Mouse (Mus musculus) forebrain, embryonic 13.5 days (tissue): Measurements from ENCODE around the gene Rxfp2. TPM values are rescaled to one million over a fixed set of nuclear protein-coding genes. Genes with fewer than 3 reads are reported as not detected.

ENCODE experiments used
- ATAC-seq: fragments of 200-750 bp; cut with Nextera tagmentation; 2 replicates; pipeline ENCODE4 v1.8.0; 2017
- H3K27ac ChIP-seq: fragments of 300-500 bp; sonication (generic); 2 replicates; pipeline ENCODE4 v1.5.1; 2015; ENCODE audit warnings: inconsistent platforms, mild to moderate bottlenecking, moderate library complexity
- H3K27me3 ChIP-seq: fragments of 300-500 bp; sonication (generic); 2 replicates; pipeline ENCODE4 v1.6.1; 2015; ENCODE audit warnings: mild to moderate bottlenecking, inconsistent platforms
- H3K36me3 ChIP-seq: fragments of 300-500 bp; sonication (generic); 2 replicates; pipeline ENCODE4 v1.6.1; 2015; ENCODE audit warnings: mild to moderate bottlenecking, inconsistent platforms; ENCODE audit not compliant: poor library complexity, severe bottlenecking
- H3K4me1 ChIP-seq: fragments of 300-500 bp; sonication (generic); 2 replicates; pipeline ENCODE4 v1.6.1; 2015; ENCODE audit warnings: inconsistent platforms
- H3K4me2 ChIP-seq: fragments of 300-500 bp; sonication (generic); 2 replicates; pipeline ENCODE4 v1.6.1; 2015; ENCODE audit warnings: inconsistent platforms, mild to moderate bottlenecking, moderate library complexity
- H3K4me3 ChIP-seq: fragments of 300-500 bp; sonication (generic); 2 replicates; pipeline ENCODE4 v1.5.1; 2015; ENCODE audit warnings: mild to moderate bottlenecking, inconsistent platforms
- H3K9ac ChIP-seq: fragments of 300-500 bp; sonication (generic); 2 replicates; pipeline ENCODE4 v1.6.1; 2015; ENCODE audit warnings: mild to moderate bottlenecking, inconsistent platforms
- H3K9me3 ChIP-seq: fragments of 300-500 bp; sonication (generic); replicated peaks from 2 replicates; pipeline ENCODE4 v1.6.1; 2016; ENCODE audit warnings: inconsistent platforms
- WGBS: fragments of 180-500 bp; shearing (Covaris S2); methylation state at CpG from one replicate; pipeline ENCODE4 v1.1.7; 2015; 5-methylcytosine and 5-hydroxymethylcytosine counted together
- polyA plus RNA-seq: library from polyadenylated mRNA; unstranded; fragments of >200 nt; fragmentation: Nextera tagmentation; extraction: Ambion mirVana; gene quantifications from 2 replicates; pipeline ENCODE4 v1.2.1, GENCODE M21; 2015

Gene Rxfp2
- 0.36 and 0.50 TPM in 2 replicates for polyA plus RNA-seq

- Histone ChIP-seq H3K36me3 (no peaks in the 10 kb centered on the region), H3K27ac (no peak within 1 kb of the TSS), H3K27me3 (no peaks in the 10 kb centered on the region; the same call in 1 of the 2 replicates), H3K4me1 (peaks cover 13% of the 10 kb centered on the region), H3K4me2 (no peak within 1 kb of the TSS), H3K4me3 (no peak within 1 kb of the TSS), H3K9me3 (no peaks in the 10 kb centered on the region), H3K9ac (no peak within 1 kb of the TSS)
- WGBS: 65% methylated on average over 19 of the region's 19 CpGs
- ATAC-seq: no peak
Observed at GRCm38 (mm10) chr5:150018656-150019055, at the start of gene Rxfp2. Gene Rxfp2, plus strand, starts transcription at chr5:150018675.

- H3K4me1 ChIP-seq: no peaks in the 10 kb centered on the region
- no peak overlapping the region for H3K27ac ChIP-seq
- H3K9me3 ChIP-seq: no peaks in the 10 kb centered on the region
- no peak overlapping the region for H3K9ac ChIP-seq
- WGBS: 85% methylated on average over 11 of the region's 11 CpGs
- no peak for ATAC-seq
- no peaks in the 10 kb centered on the region for H3K36me3 ChIP-seq
- H3K4me2 ChIP-seq: no peak overlapping the region
- H3K27me3 ChIP-seq: no peaks in the 10 kb centered on the region
- H3K4me3 ChIP-seq: no peak overlapping the region
Observed at GRCm38 (mm10) chr5:149970261-149970660, 48.2 kb upstream of the Rxfp2 start.

GRCm38 (mm10) chr5:149977027-149977426, 41.4 kb upstream of the Rxfp2 start:
- ATAC-seq: no peak
- no peak overlapping the region for H3K4me2 ChIP-seq
- no peaks in the 10 kb centered on the region for H3K36me3 ChIP-seq
- H3K4me1 ChIP-seq: no peaks in the 10 kb centered on the region
- H3K4me3 ChIP-seq: no peak overlapping the region
- no peaks in the 10 kb centered on the region for H3K9me3 ChIP-seq
- WGBS: 88% methylated on average over 2 of the region's 2 CpGs
- H3K9ac ChIP-seq: no peak overlapping the region
- no peaks in the 10 kb centered on the region for H3K27me3 ChIP-seq
- no peak overlapping the region for H3K27ac ChIP-seq

GRCm38 (mm10) chr5:149983621-149984020, 34.9 kb upstream of the Rxfp2 start:
- WGBS: 87% methylated on average over 4 of the region's 4 CpGs
- Histone ChIP-seq H3K9me3 (no peaks in the 10 kb centered on the region), H3K4me3 (no peak overlapping the region), H3K27ac (no peak overlapping the region), H3K27me3 (no peaks in the 10 kb centered on the region), H3K9ac (no peak overlapping the region), H3K36me3 (no peaks in the 10 kb centered on the region), H3K4me1 (no peaks in the 10 kb centered on the region), H3K4me2 (no peak overlapping the region)
- ATAC-seq: no peak

GRCm38 (mm10) chr5:149994578-149994977, 23.9 kb upstream of the Rxfp2 start:
- Histone ChIP-seq H3K27ac (no peak overlapping the region), H3K9me3 (peaks cover 5% of the 10 kb centered on the region; the same call in 1 of the 2 replicates), H3K9ac (no peak overlapping the region)

GRCm38 (mm10) chr5:149996614-149997013, 21.9 kb upstream of the Rxfp2 start:
- Histone ChIP-seq H3K9ac (no peak overlapping the region), H3K4me1 (no peaks in the 10 kb centered on the region), H3K27me3 (no peaks in the 10 kb centered on the region), H3K4me2 (no peak overlapping the region), H3K9me3 (peaks cover 5% of the 10 kb centered on the region; the same call in 1 of the 2 replicates), H3K4me3 (no peak overlapping the region), H3K27ac (no peak overlapping the region), H3K36me3 (no peaks in the 10 kb centered on the region)
- 92% methylated on average over 4 of the region's 4 CpGs for WGBS
- ATAC-seq: no peak

More at GRCm38 (mm10) chr5:149994578-149994977, 23.9 kb upstream of the Rxfp2 start:
- Histone ChIP-seq H3K4me2 (no peak overlapping the region), H3K4me1 (no peaks in the 10 kb centered on the region), H3K36me3 (no peaks in the 10 kb centered on the region), H3K27me3 (no peaks in the 10 kb centered on the region), H3K4me3 (no peak overlapping the region)
- no peak for ATAC-seq
- 78% methylated on average over 5 of the region's 5 CpGs for WGBS

- WGBS: 86% methylated on average over 22 of the region's 22 CpGs
- H3K9me3 ChIP-seq: peaks cover 5% of the 10 kb centered on the region; the same call in 1 of the 2 replicates
- no peak overlapping the region for H3K4me3 ChIP-seq
- H3K4me2 ChIP-seq: no peak overlapping the region
- ATAC-seq: no peak
- no peaks in the 10 kb centered on the region for H3K27me3 ChIP-seq
- H3K4me1 ChIP-seq: no peaks in the 10 kb centered on the region
- H3K9ac ChIP-seq: no peak overlapping the region
- no peak overlapping the region for H3K27ac ChIP-seq
- H3K36me3 ChIP-seq: no peaks in the 10 kb centered on the region
Observed at GRCm38 (mm10) chr5:149997321-149998034, 21.0 kb upstream of the Rxfp2 start.

GRCm38 (mm10) chr5:149998311-149998710, 20.2 kb upstream of the Rxfp2 start:
- peaks cover 5% of the 10 kb centered on the region; the same call in 1 of the 2 replicates for H3K9me3 ChIP-seq
- no peak overlapping the region for H3K4me3 ChIP-seq
- H3K27ac ChIP-seq: no peak overlapping the region
- no peaks in the 10 kb centered on the region for H3K4me1 ChIP-seq
- no peaks in the 10 kb centered on the region for H3K27me3 ChIP-seq
- no peak overlapping the region for H3K9ac ChIP-seq
- no peak overlapping the region for H3K4me2 ChIP-seq
- H3K36me3 ChIP-seq: no peaks in the 10 kb centered on the region
- 76% methylated on average over 7 of the region's 7 CpGs for WGBS
- ATAC-seq: no peak

- Histone ChIP-seq H3K27me3 (no peaks in the 10 kb centered on the region), H3K9me3 (no peaks in the 10 kb centered on the region), H3K27ac (no peak overlapping the region), H3K4me3 (no peak overlapping the region), H3K4me2 (no peak overlapping the region), H3K4me1 (no peaks in the 10 kb centered on the region), H3K36me3 (no peaks in the 10 kb centered on the region), H3K9ac (no peak overlapping the region)
- WGBS: 51% methylated on average over 6 of the region's 6 CpGs
- ATAC-seq: no peak; the same call in 1 of the 2 replicates
Observed at GRCm38 (mm10) chr5:150005355-150005754, 13.1 kb upstream of the Rxfp2 start.

GRCm38 (mm10) chr5:150016861-150017260, 1.6 kb upstream of the Rxfp2 start:
- Histone ChIP-seq H3K9me3 (no peaks in the 10 kb centered on the region), H3K36me3 (no peaks in the 10 kb centered on the region), H3K27ac (no peak overlapping the region), H3K27me3 (no peaks in the 10 kb centered on the region; the same call in 1 of the 2 replicates), H3K4me2 (no peak overlapping the region), H3K4me3 (no peak overlapping the region), H3K4me1 (peaks cover 10% of the 10 kb centered on the region), H3K9ac (no peak overlapping the region)
- ATAC-seq: no peak
- 16% methylated on average over 10 of the region's 10 CpGs for WGBS

- 39% methylated on average over 9 of the region's 9 CpGs for WGBS
- H3K4me3 ChIP-seq: no peak overlapping the region
- no peaks in the 10 kb centered on the region; the same call in 1 of the 2 replicates for H3K27me3 ChIP-seq
- peaks cover 13% of the 10 kb centered on the region for H3K4me1 ChIP-seq
- no peaks in the 10 kb centered on the region for H3K36me3 ChIP-seq
- H3K9me3 ChIP-seq: no peaks in the 10 kb centered on the region
- H3K9ac ChIP-seq: no peak overlapping the region
- no peak for ATAC-seq
- H3K4me2 ChIP-seq: no peak overlapping the region
- no peak overlapping the region for H3K27ac ChIP-seq
Observed at GRCm38 (mm10) chr5:150017672-150018071, 803 bp upstream of the Rxfp2 start.

GRCm38 (mm10) chr5:150020851-150021250, 2.4 kb downstream of the Rxfp2 start:
- no peak overlapping the region for H3K27ac ChIP-seq
- WGBS: 6% methylated on average over 6 of the region's 6 CpGs

More at GRCm38 (mm10) chr5:150020851-150021250, 2.4 kb downstream of the Rxfp2 start:
- Histone ChIP-seq H3K4me1 (peaks cover 13% of the 10 kb centered on the region), H3K9ac (no peak overlapping the region), H3K27me3 (no peaks in the 10 kb centered on the region; the same call in 1 of the 2 replicates), H3K36me3 (no peaks in the 10 kb centered on the region), H3K4me2 (no peak overlapping the region; the same call in 1 of the 2 replicates), H3K9me3 (no peaks in the 10 kb centered on the region), H3K4me3 (no peak overlapping the region)
- ATAC-seq: peak; percentile 92
